7 mouse cellular contexts compared by ENCODE assay signal in genomic region chr6:108531324-108532311, GRCm38 (mm10).
A peak's percentile ranks its signal among the peaks of the same experiment; 100 is the strongest.
DNase-seq lines count a peak whose midpoint lies in the region; ATAC-seq and TF ChIP-seq lines count a peak whose summit lies in the region.

No protein-coding gene starts in this region.

- 0 out of 2 replicates have a peak overlapping the region, but pooled peaks have one; percentile 4 for H3K4me2 ChIP-seq in heart, embryonic 13.5 days
- H3K4me2 ChIP-seq in stomach, embryonic 16.5 days (ENCODE audit: low read depth, low read length) = 0 out of 2 replicates have a peak overlapping the region, but pooled peaks have one; percentile 1

- no peak for ATAC-seq in heart, embryonic 13.5 days (ENCODE audit: extremely low read depth, insufficient number of reproducible peaks, low FRiP score, low TSS enrichment)
- ATAC-seq in megakaryocyte progenitor cell, adult 5-6 weeks (replicated peaks; ENCODE audit: poor library complexity) = peak; percentile 33
- ATAC-seq in stomach, embryonic 16.5 days (ENCODE audit: insufficient read depth, low FRiP score) = peak; percentile 73

- no peak overlapping the region for H3K9ac ChIP-seq in ES-Bruce4 (ENCODE audit: low read depth, poor library complexity, severe bottlenecking)
- H3K9ac ChIP-seq in heart, embryonic 13.5 days = peak overlapping the region; percentile 20; the same call in 1 of the 2 replicates
- H3K9ac ChIP-seq in stomach, embryonic 16.5 days (ENCODE audit: low read length) = no peak overlapping the region; the same call in 1 of the 2 replicates

- peak overlapping the region; percentile 30; the same call in 1 of the 2 replicates for H3K27ac ChIP-seq in ES-Bruce4 (ENCODE audit: insufficient read depth, low read length)
- H3K27ac ChIP-seq in heart, embryonic 13.5 days (replicated peaks) = peak overlapping the region; percentile 66
- H3K27ac ChIP-seq in stomach, embryonic 16.5 days (ENCODE audit: low read length) = peak overlapping the region; percentile 82

- no peaks in the 10 kb centered on the region for H3K27me3 ChIP-seq in ES-Bruce4 (ENCODE audit: control insufficient read depth, insufficient read depth, low read length, poor library complexity, severe bottlenecking)
- no peaks in the 10 kb centered on the region for H3K27me3 ChIP-seq in heart, embryonic 13.5 days (replicated peaks)
- H3K27me3 ChIP-seq in stomach, embryonic 16.5 days (ENCODE audit: control insufficient read depth, insufficient read depth, low read length) = no peaks in the 10 kb centered on the region

- H3K4me1 ChIP-seq in ES-Bruce4 (ENCODE audit: control insufficient read depth, insufficient read depth, low read length) = peaks cover 3% of the 10 kb centered on the region
- H3K4me1 ChIP-seq in heart, embryonic 13.5 days = peaks cover 59% of the 10 kb centered on the region
- H3K4me1 ChIP-seq in stomach, embryonic 16.5 days (ENCODE audit: control insufficient read depth, insufficient read depth, low read length) = peaks cover 24% of the 10 kb centered on the region

- 30% methylated on average over 12 of the region's 12 CpGs for WGBS in heart, embryonic 13.5 days
- WGBS in stomach, embryonic 16.5 days = 30% methylated on average over 12 of the region's 12 CpGs

- TF ChIP-seq EP300 in ES-Bruce4 (IDR thresholded peaks at IDR 0.05; ENCODE audit: insufficient read depth, low read depth, low read length) = no peak

- no peak overlapping the region for H3K4me3 ChIP-seq in ES-Bruce4 (ENCODE audit: low read depth, low read length)
- no peak overlapping the region for H3K4me3 ChIP-seq in heart, embryonic 13.5 days
- H3K4me3 ChIP-seq in stomach, embryonic 16.5 days (replicated peaks; ENCODE audit: low read length) = no peak overlapping the region

- TF ChIP-seq POLR2A in ES-Bruce4 (IDR thresholded peaks at IDR 0.05; ENCODE audit: insufficient read depth, low read length) = no peak

- no peak for TF ChIP-seq CTCF in ES-Bruce4 (IDR thresholded peaks at IDR 0.05; ENCODE audit: low read depth, low read length)

- peak; percentile 43 for DNase-seq in WW6 (ENCODE audit: low read depth, low spot score)
- peak; percentile 67 for DNase-seq in kidney, postnatal 10 days
- DNase-seq in right cerebral cortex, adult 2 months (ENCODE audit: low spot score in 2 of 2) = no peak

- H3K36me3 ChIP-seq in ES-Bruce4 (ENCODE audit: control insufficient read depth, insufficient read depth, low read length, poor library complexity, severe bottlenecking) = no peaks in the 10 kb centered on the region
- H3K36me3 ChIP-seq in heart, embryonic 13.5 days = peaks cover 24% of the 10 kb centered on the region
- no peaks in the 10 kb centered on the region for H3K36me3 ChIP-seq in stomach, embryonic 16.5 days (ENCODE audit: control insufficient read depth, insufficient read depth, low read length)

- H3K9me3 ChIP-seq in ES-Bruce4 (replicated peaks; ENCODE audit: control insufficient read depth, insufficient read depth, low read length, poor library complexity, severe bottlenecking) = no peaks in the 10 kb centered on the region
- H3K9me3 ChIP-seq in heart, embryonic 13.5 days = no peaks in the 10 kb centered on the region
- H3K9me3 ChIP-seq in stomach, embryonic 16.5 days (replicated peaks; ENCODE audit: control insufficient read depth, low read length) = no peaks in the 10 kb centered on the region

Comparison
In these comparisons a context has a peak if more than half of its experiments do, and no peak if none do; other contexts are left out.
1. H3K27ac ChIP-seq: peak in every context shown above with its lines; median percentile 82 in stomach, embryonic 16.5 days; 66 in heart, embryonic 13.5 days; 30 in ES-Bruce4.
2. DNase-seq: peak in WW6 (single experiment) and kidney, postnatal 10 days (single experiment); none in right cerebral cortex, adult 2 months (0 of 2).